20 mouse cellular contexts compared by ENCODE assay signal in the genomic region with DNA sequence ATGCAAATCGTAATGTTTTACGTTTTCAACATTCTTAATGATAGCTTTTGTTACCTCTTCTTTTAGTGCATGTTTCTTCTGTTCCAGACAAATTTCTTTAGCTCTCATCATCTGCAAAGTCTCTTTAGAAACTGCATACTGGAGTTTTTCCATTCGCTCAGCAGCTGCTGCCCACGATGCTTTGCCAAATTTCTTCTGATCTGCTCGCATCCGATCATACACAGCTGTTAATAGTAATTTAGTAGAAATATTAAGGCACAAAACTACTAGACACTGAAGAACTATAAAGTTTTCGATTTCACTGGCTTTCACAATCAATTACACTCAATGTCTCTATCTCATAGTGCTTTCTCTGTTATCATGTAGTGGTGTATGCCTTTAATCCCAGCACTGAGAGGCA. TPM values are rescaled to one million over a fixed set of nuclear protein-coding genes. Genes with fewer than 3 reads are reported as not detected.
DNase-seq lines count a peak whose midpoint lies in the region; ATAC-seq and TF ChIP-seq lines count a peak whose summit lies in the region.
"Had no signal": no experiment of that assay in that cellular context is flagged by ENCODE, and none has a peak within 500 bp of the region (broad histone marks: within the 10 kb centered on the region; RNA-seq: fewer than 3 reads in every experiment).

No protein-coding gene starts in this region.

- TF ChIP-seq CTCF in lung, embryonic 14.5 days (IDR thresholded peaks at IDR 0.05; ENCODE audit: low read depth): no peak
- TF ChIP-seq CTCF in lung, adult 2 months (IDR thresholded peaks at IDR 0.05; ENCODE audit: insufficient read depth, low read length): no peak

- no peaks in the 10 kb centered on the region for H3K9me3 ChIP-seq in forebrain, embryonic 15.5 days
- H3K9me3 ChIP-seq in forebrain, embryonic 16.5 days (ENCODE audit: control insufficient read depth, low read length): no peaks in the 10 kb centered on the region
- no peaks in the 10 kb centered on the region for H3K9me3 ChIP-seq in lung, embryonic 14.5 days (ENCODE audit: low read depth, low read length)
- H3K9me3 ChIP-seq: embryonic facial prominence, embryonic 15.5 days; G1E; midbrain, embryonic 12.5 days; neural tube, embryonic 13.5 days had no signal

- no peak for TF ChIP-seq POLR2A in lung, adult 2 months (IDR thresholded peaks at IDR 0.05; ENCODE audit: borderline replicate concordance, extremely low read depth, low read depth, low read length)

- H3K27me3 ChIP-seq in forebrain, embryonic 15.5 days: no peaks in the 10 kb centered on the region
- no peaks in the 10 kb centered on the region for H3K27me3 ChIP-seq in forebrain, embryonic 16.5 days (replicated peaks; ENCODE audit: control insufficient read depth, insufficient read depth, low read length)
- no peaks in the 10 kb centered on the region for H3K27me3 ChIP-seq in lung, embryonic 14.5 days (ENCODE audit: insufficient read depth, low read length)
- H3K27me3 ChIP-seq: embryonic facial prominence, embryonic 15.5 days; midbrain, embryonic 12.5 days; neural tube, embryonic 13.5 days had no signal

- 0 out of 2 replicates have a peak, but pooled peaks cover 4% of the 10 kb centered on the region for H3K4me1 ChIP-seq in forebrain, embryonic 15.5 days
- H3K4me1 ChIP-seq in forebrain, embryonic 16.5 days (replicated peaks; ENCODE audit: control insufficient read depth, insufficient read depth, low read length): peaks cover 4% of the 10 kb centered on the region
- H3K4me1 ChIP-seq in lung, embryonic 14.5 days (ENCODE audit: insufficient read depth): no peaks in the 10 kb centered on the region
- no peaks in the 10 kb centered on the region; the same call in 1 of the 2 replicates for H3K4me1 ChIP-seq in lung, adult 2 months (ENCODE audit: control insufficient read depth, insufficient read depth, low read length)
- H3K4me1 ChIP-seq: embryonic facial prominence, embryonic 15.5 days; midbrain, embryonic 12.5 days; neural tube, embryonic 13.5 days had no signal

- 0 out of 2 replicates have a peak overlapping the region, but pooled peaks have one; percentile 44 for H3K27ac ChIP-seq in forebrain, embryonic 15.5 days (replicated peaks)
- no peak overlapping the region for H3K27ac ChIP-seq in forebrain, embryonic 16.5 days (ENCODE audit: low read length)
- H3K27ac ChIP-seq in lung, embryonic 14.5 days (ENCODE audit: low read depth): no peak overlapping the region
- H3K27ac ChIP-seq: embryonic facial prominence, embryonic 15.5 days; midbrain, embryonic 12.5 days; neural tube, embryonic 13.5 days had no signal

- no peak overlapping the region for H3K4me2 ChIP-seq in forebrain, embryonic 15.5 days (replicated peaks)
- no peak overlapping the region for H3K4me2 ChIP-seq in forebrain, embryonic 16.5 days (ENCODE audit: low read length)
- H3K4me2 ChIP-seq in lung, embryonic 14.5 days: no peak overlapping the region
- H3K4me2 ChIP-seq: embryonic facial prominence, embryonic 15.5 days; midbrain, embryonic 12.5 days; neural tube, embryonic 13.5 days had no signal

- 86% methylated on average over 7 of the region's 7 CpGs for WGBS in forebrain, embryonic 15.5 days
- WGBS in forebrain, embryonic 16.5 days: 84% methylated on average over 7 of the region's 7 CpGs
- 87% methylated on average over 7 of the region's 7 CpGs for WGBS in lung, embryonic 14.5 days
- 82% methylated on average over 7 of the region's 7 CpGs for WGBS in lung, adult 2 months

- peak; percentile 37 for DNase-seq in heart, adult 8-10 months (ENCODE audit: low spot score)
- no peak for DNase-seq in heart, postnatal 36 days
- DNase-seq in lung, embryonic 14.5 days: peak; percentile 16
- DNase-seq in lung, adult 2 months: no peak
- DNase-seq in lung, postnatal 36 days: peak; percentile 41
- DNase-seq in frontal cortex, postnatal 25 days (ENCODE audit: low spot score in 2 of 2): no peak
- DNase-seq: adrenal gland, postnatal 10 days; cerebellum, postnatal 14 days; embryo, embryonic 11 days; kidney, adult 2 months; liver; right cerebral cortex, adult 18-20 months; thymus, postnatal 14 days had no signal

- no peak overlapping the region for H3K4me3 ChIP-seq in forebrain, embryonic 15.5 days
- H3K4me3 ChIP-seq in forebrain, embryonic 16.5 days (replicated peaks; ENCODE audit: low read length): no peak overlapping the region
- no peak overlapping the region for H3K4me3 ChIP-seq in lung, embryonic 14.5 days (ENCODE audit: low read depth, low read length)
- H3K4me3 ChIP-seq in lung, adult 2 months (replicated peaks; ENCODE audit: extremely low read depth, low read depth, low read length): no peak overlapping the region
- H3K4me3 ChIP-seq: embryonic facial prominence, embryonic 15.5 days; midbrain, embryonic 12.5 days; neural tube, embryonic 13.5 days had no signal

- no peak for ATAC-seq in forebrain, embryonic 15.5 days (replicated peaks)
- no peak for ATAC-seq in forebrain, embryonic 16.5 days
- no peak for ATAC-seq in lung, embryonic 14.5 days (ENCODE audit: insufficient read depth)
- ATAC-seq: activated CD4-positive, CD25-positive, alpha-beta regulatory T cell, adult 4 months had no signal

- no peak overlapping the region for H3K9ac ChIP-seq in forebrain, embryonic 15.5 days (replicated peaks)
- H3K9ac ChIP-seq in forebrain, embryonic 16.5 days (replicated peaks; ENCODE audit: low read depth, low read length): no peak overlapping the region
- no peak overlapping the region for H3K9ac ChIP-seq in lung, embryonic 14.5 days
- H3K9ac ChIP-seq: embryonic facial prominence, embryonic 15.5 days; midbrain, embryonic 12.5 days; neural tube, embryonic 13.5 days had no signal

- peaks cover 22% of the 10 kb centered on the region; the same call in 1 of the 2 replicates for H3K36me3 ChIP-seq in forebrain, embryonic 15.5 days
- H3K36me3 ChIP-seq in forebrain, embryonic 16.5 days (ENCODE audit: control insufficient read depth, insufficient read depth): peaks cover 3% of the 10 kb centered on the region; the same call in 1 of the 2 replicates
- H3K36me3 ChIP-seq in lung, embryonic 14.5 days (ENCODE audit: insufficient read depth): peaks cover 39% of the 10 kb centered on the region; the same call in 1 of the 2 replicates

- intact Hi-C loops in heart, postnatal 36 days (cut with DNase I): no loop called here

RNA-seq across cellular contexts. Expression of a gene that starts 40.0 kb away (rescaled TPM):
- 9.8 and 10.9 TPM in 2 replicates for polyA plus RNA-seq in forebrain, embryonic 15.5 days (2015; fragmentation: Nextera tagmentation; extraction: Ambion mirVana)
- polyA plus RNA-seq in forebrain, embryonic 16.5 days (2015; fragmentation: Nextera tagmentation; extraction: Ambion mirVana): 6.5 and 7.7 TPM in 2 replicates
- total RNA-seq in heart, adult 8-10 months (2022): 10 to 100 TPM; 39.1 to 46.5 (median 45.1) TPM
- total RNA-seq in heart, postnatal 36 days (2021): 10 to 100 TPM; 46.3 to 46.7 TPM
- 6.6 and 7.9 TPM in 2 replicates for polyA plus RNA-seq in lung, embryonic 14.5 days (2014; fragmentation: Nextera tagmentation; extraction: Ambion mirVana)
- 7.0 and 10.4 TPM in 2 replicates for polyA plus RNA-seq in lung, adult 2 months (2012; rRNA removed)

Comparison
In these comparisons a context has a peak if more than half of its experiments do, and no peak if none do; other contexts are left out.
1. DNase-seq: peak in heart, adult 8-10 months (single experiment), lung, embryonic 14.5 days (single experiment) and lung, postnatal 36 days (single experiment); none in heart, postnatal 36 days (0 of 2), lung, adult 2 months (single experiment) and frontal cortex, postnatal 25 days (0 of 2).